Mouse (Mus musculus): ENCODE measurements around the gene Ccdc121. TPM values are rescaled to one million over a fixed set of nuclear protein-coding genes. Genes with fewer than 3 reads are reported as not detected.

The Ccdc121 gene
- polyA plus RNA-seq, 1 experiment from 2014 or later, result 0.36 TPM

DNA sequence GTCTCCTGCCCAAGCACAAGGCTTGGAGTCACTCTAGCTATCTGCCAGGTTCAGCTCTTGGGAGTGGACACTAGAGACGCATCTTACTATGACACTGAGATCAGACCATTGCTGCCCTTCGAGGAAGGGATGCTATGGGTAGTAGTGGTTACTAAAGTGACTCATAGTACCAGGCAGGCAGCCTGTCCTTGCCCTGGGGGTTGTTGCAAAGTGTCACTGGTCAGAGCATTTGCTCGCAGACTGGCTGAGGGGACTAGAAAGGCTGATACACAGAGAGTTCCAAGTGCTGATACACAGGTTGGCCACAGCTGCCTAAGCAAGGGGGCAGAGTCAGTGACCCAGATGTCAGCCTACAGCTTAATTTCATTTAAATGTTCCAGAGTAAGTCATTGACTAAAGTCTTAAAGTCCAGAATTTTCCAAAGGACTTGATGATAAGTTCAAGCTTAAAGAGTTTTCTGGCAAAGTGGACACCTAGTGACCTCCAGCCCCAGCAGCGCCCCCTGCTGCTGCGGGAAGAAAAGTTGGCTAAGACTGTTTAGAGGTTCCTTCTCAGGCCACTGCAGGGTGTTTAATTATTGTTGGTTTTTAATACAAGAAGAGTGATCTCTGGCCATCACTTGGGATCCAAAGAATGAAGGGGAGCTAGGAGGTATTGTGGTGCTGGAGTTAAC is 32.6 kb upstream of the Ccdc121 start:
- no peaks in the 10 kb centered on the region for H3K9me3 ChIP-seq (ENCODE audit: control insufficient read depth, low read length)
- H3K27me3 ChIP-seq (replicated peaks; ENCODE audit: control insufficient read depth, insufficient read depth, low read length), result peaks cover 4% of the 10 kb centered on the region; the same call in 1 of the 2 replicates
- H3K36me3 ChIP-seq (ENCODE audit: control insufficient read depth, insufficient read depth, low read length), result no peaks in the 10 kb centered on the region
- DNase-seq (ENCODE audit: low spot score), result no peak
- no peak overlapping the region for H3K4me3 ChIP-seq (ENCODE audit: low read depth, low read length)
- ATAC-seq (ENCODE audit: low read depth), result no peak
- H3K27ac ChIP-seq (replicated peaks; ENCODE audit: low read depth, low read length), result no peak overlapping the region
- 71% methylated on average over 5 of the region's 5 CpGs for WGBS
- no peak overlapping the region for H3K9ac ChIP-seq (ENCODE audit: low read depth, low read length)
- no peak overlapping the region for H3K4me2 ChIP-seq (ENCODE audit: low read depth, low read length)
- peaks cover 11% of the 10 kb centered on the region; the same call in 1 of the 2 replicates for H3K4me1 ChIP-seq (ENCODE audit: control insufficient read depth, insufficient read depth, low read length)

DNA sequence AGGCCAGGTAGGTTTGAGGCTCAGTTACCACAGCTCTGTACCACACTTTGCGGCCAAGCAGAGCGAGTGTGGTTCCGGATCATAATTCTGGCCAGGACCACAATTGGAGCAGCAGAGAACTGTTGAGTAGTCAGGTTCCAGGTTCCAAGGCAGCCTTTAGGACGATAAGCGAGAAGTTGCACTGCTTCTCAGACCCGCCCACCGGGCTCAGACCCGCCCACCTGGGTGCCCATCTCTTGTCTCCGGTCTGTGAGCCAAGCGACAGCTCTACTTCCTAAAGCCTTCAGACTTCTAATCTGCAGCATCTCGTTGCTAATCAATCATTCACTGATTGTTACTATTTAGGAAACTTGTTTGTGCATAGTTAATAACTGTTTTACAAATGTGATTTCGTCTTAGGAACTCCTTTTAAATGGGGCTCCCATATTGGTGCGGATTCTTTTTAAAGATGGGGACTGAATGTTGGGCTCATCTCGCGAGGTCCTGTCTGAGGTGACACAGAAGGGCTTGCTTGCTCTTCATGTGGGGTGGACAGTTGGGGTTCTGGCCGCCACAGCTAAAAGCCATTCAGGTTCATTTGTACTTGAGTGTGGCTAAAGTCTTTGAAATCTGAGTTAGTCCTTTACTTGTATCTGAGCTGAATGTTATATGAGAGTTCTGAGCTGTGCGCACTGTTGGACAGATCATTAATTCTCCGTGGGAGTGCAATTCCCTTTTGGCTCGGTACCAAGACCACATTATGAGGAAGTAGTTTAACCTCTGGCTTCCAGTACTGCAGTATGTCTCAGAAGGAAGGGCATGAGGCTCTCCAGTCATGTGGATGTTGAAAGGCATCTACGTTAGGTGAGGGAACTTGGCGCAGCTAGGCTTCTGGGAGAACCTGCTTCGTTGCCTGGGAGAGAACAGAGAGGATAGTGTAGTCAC is 28.9 kb upstream of the Ccdc121 start:
- ATAC-seq (ENCODE audit: low read depth) (peak; percentile 53; the same call in 1 of the 2 replicates), DNase-seq (ENCODE audit: low spot score) (peak; percentile 68)
- H3K27ac ChIP-seq (replicated peaks; ENCODE audit: low read depth, low read length), result no peak overlapping the region
- H3K36me3 ChIP-seq (ENCODE audit: control insufficient read depth, insufficient read depth, low read length), result no peaks in the 10 kb centered on the region
- H3K4me1 ChIP-seq (ENCODE audit: control insufficient read depth, insufficient read depth, low read length), result peaks cover 16% of the 10 kb centered on the region
- 60% methylated on average over 22 of the region's 22 CpGs for WGBS
- no peak overlapping the region for H3K9ac ChIP-seq (ENCODE audit: low read depth, low read length)
- H3K4me2 ChIP-seq (ENCODE audit: low read depth, low read length), result no peak overlapping the region
- H3K4me3 ChIP-seq (ENCODE audit: low read depth, low read length), result no peak overlapping the region
- H3K27me3 ChIP-seq (replicated peaks; ENCODE audit: control insufficient read depth, insufficient read depth, low read length), result peaks cover 3% of the 10 kb centered on the region; the same call in 1 of the 2 replicates
- no peaks in the 10 kb centered on the region for H3K9me3 ChIP-seq (ENCODE audit: control insufficient read depth, low read length)

DNA sequence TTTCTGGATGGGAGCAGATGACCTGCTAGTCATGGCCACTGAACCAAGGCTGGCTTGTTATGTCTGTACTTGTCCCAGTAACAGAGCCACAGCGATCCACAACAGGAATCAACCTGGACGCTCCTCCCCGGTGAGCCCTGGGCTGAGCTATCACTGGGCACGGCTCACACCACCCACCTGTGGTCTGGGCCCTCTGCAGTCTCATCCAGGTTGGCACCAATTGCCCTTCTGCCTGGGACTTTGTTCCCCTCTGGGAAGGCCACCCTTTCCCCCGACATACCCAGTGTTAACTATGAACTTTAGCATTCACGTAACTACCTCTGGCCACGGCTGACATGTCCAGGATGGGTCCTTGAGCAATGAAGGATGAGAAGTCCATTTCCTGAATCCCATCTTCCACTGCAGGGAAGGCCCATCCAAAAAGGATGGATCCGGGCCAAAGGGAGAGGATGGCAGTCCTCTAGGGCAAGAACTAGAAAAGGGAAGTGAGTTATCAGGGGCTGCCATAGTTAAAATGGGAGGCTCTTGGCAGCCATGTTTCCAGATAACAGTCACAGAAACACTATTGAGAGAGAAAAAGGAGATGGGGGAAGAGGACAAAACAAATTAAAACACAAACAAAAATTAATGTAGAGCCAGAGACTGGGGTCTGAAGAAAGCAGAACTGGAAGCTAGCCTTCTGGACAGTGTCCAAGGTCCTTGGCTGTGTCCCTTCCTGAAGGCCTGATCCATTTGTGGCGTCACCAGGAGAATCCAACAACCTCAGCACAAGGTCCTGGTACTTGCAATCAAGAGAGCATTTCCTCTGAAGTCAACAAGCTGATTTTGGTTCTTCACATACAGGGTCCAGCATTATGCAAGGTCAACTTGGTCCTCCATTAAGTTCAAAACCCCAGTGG is 26.6 kb upstream of the Ccdc121 start:
- 94% methylated on average over 7 of the region's 9 CpGs for WGBS
- Histone ChIP-seq H3K4me3 (ENCODE audit: low read depth, low read length) (no peak overlapping the region), H3K9me3 (ENCODE audit: control insufficient read depth, low read length) (no peaks in the 10 kb centered on the region), H3K4me2 (ENCODE audit: low read depth, low read length) (no peak overlapping the region), H3K9ac (ENCODE audit: low read depth, low read length) (no peak overlapping the region), H3K27me3 (replicated peaks; ENCODE audit: control insufficient read depth, insufficient read depth, low read length) (no peaks in the 10 kb centered on the region), H3K4me1 (ENCODE audit: control insufficient read depth, insufficient read depth, low read length) (peaks cover 28% of the 10 kb centered on the region), H3K36me3 (ENCODE audit: control insufficient read depth, insufficient read depth, low read length) (no peaks in the 10 kb centered on the region), H3K27ac (replicated peaks; ENCODE audit: low read depth, low read length) (no peak overlapping the region)
- DNase-seq (ENCODE audit: low spot score), result no peak
- ATAC-seq (ENCODE audit: low read depth), result no peak

DNA sequence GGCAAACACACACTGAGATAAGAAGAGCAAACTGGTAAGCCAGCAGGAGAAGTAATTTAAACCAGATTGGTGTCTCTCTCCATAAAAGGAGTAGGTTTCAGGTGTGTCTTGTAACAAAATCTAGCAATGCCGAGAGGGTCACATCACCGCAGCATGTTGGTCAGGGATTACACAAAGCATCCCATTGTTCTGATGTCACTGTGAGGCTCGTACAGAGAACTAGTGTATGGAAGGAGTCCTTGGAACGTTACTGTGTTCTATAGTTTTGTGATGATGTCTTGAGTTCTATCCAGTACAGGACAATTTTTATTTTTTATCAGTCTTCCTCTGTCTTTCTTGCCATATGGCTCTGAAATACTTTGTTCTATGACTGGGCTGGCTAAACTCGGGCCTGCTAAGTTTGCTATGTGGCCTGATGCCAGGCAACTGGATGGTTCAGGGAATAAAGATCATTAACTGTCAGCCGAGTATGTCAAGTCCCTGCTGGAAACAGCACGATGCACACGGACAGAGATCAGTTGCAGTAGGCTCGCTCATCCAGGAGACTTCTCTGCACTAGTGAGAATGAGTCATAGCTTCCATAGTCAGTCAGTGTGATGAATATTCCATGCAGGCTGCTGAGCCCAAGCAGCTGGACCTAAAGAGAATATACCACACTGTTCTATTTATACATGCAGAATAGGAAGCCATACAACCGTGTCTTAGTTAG is 24.1 kb upstream of the Ccdc121 start:
- H3K27me3 ChIP-seq (replicated peaks; ENCODE audit: control insufficient read depth, insufficient read depth, low read length), result no peaks in the 10 kb centered on the region
- peak overlapping the region; percentile 45; the same call in 1 of the 2 replicates for H3K9ac ChIP-seq (ENCODE audit: low read depth, low read length)
- H3K36me3 ChIP-seq (ENCODE audit: control insufficient read depth, insufficient read depth, low read length), result no peaks in the 10 kb centered on the region
- H3K4me2 ChIP-seq (ENCODE audit: low read depth, low read length), result no peak overlapping the region
- ATAC-seq (ENCODE audit: low read depth) (peak; percentile 75), DNase-seq (ENCODE audit: low spot score) (peak; percentile 86)
- WGBS, result 26% methylated on average over 10 of the region's 10 CpGs
- H3K4me1 ChIP-seq (ENCODE audit: control insufficient read depth, insufficient read depth, low read length), result peaks cover 22% of the 10 kb centered on the region
- peak overlapping the region; percentile 65; the same call in 1 of the 2 replicates for H3K27ac ChIP-seq (replicated peaks; ENCODE audit: low read depth, low read length)
- H3K9me3 ChIP-seq (ENCODE audit: control insufficient read depth, low read length), result no peaks in the 10 kb centered on the region
- no peak overlapping the region for H3K4me3 ChIP-seq (ENCODE audit: low read depth, low read length)

DNA sequence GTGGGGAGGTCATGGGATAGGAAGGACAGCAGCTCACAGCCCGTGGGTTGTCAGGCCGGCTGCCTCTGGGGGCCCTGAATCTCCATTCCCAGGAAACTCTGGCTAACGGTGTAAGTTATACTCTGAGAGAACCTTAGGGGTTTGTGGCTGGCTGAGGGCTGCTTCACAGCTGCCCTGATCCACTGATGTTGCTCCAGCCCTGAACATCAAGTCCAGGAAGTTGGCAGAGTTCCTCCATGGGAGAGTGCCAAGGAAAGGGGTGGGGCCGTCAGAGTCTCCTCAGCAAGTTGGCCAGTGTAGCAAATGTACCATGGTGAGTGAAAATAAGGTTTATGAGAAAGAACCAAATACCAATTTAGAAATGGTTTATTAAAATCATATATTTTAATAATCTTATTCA is 18.1 kb upstream of the Ccdc121 start:
- Histone ChIP-seq H3K9ac (ENCODE audit: low read depth, low read length) (no peak overlapping the region), H3K4me1 (ENCODE audit: control insufficient read depth, insufficient read depth, low read length) (peaks cover 15% of the 10 kb centered on the region), H3K4me2 (ENCODE audit: low read depth, low read length) (no peak overlapping the region), H3K27ac (replicated peaks; ENCODE audit: low read depth, low read length) (peak overlapping the region; percentile 81), H3K4me3 (ENCODE audit: low read depth, low read length) (no peak overlapping the region), H3K36me3 (ENCODE audit: control insufficient read depth, insufficient read depth, low read length) (no peaks in the 10 kb centered on the region), H3K9me3 (ENCODE audit: control insufficient read depth, low read length) (no peaks in the 10 kb centered on the region), H3K27me3 (replicated peaks; ENCODE audit: control insufficient read depth, insufficient read depth, low read length) (no peaks in the 10 kb centered on the region)
- DNase-seq (ENCODE audit: low spot score), result peak; percentile 91
- 25% methylated on average over 4 of the region's 4 CpGs for WGBS
- ATAC-seq (ENCODE audit: low read depth), result peak; percentile 82

DNA sequence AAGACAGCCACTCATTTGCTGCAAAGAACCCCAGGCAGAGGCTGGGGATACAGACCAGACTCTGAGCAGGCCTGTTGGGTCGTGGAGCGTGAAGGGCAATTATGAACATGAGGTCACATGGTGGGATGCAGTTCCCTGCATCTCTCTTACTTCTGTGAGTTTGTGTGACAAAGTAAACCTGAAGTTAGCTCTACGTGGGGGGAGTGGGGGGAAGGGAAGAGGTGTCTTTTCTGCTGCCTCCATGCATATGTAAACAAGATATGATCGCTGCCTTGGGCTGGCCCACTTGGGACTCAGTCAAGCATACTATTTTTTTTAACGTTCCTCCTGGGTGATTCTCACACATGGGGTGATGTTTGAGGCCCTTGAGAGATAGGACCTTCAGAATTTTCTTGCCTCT is 14.7 kb upstream of the Ccdc121 start:
- peaks cover 20% of the 10 kb centered on the region for H3K4me1 ChIP-seq (ENCODE audit: control insufficient read depth, insufficient read depth, low read length)
- H3K27me3 ChIP-seq (replicated peaks; ENCODE audit: control insufficient read depth, insufficient read depth, low read length), result no peaks in the 10 kb centered on the region
- H3K4me2 ChIP-seq (ENCODE audit: low read depth, low read length), result no peak overlapping the region
- DNase-seq (ENCODE audit: low spot score) (no peak), ATAC-seq (ENCODE audit: low read depth) (no peak)
- no peak overlapping the region for H3K4me3 ChIP-seq (ENCODE audit: low read depth, low read length)
- no peaks in the 10 kb centered on the region for H3K36me3 ChIP-seq (ENCODE audit: control insufficient read depth, insufficient read depth, low read length)
- WGBS, result 38% methylated on average over 5 of the region's 5 CpGs
- H3K27ac ChIP-seq (replicated peaks; ENCODE audit: low read depth, low read length), result no peak overlapping the region
- no peaks in the 10 kb centered on the region for H3K9me3 ChIP-seq (ENCODE audit: control insufficient read depth, low read length)
- H3K9ac ChIP-seq (ENCODE audit: low read depth, low read length), result no peak overlapping the region

DNA sequence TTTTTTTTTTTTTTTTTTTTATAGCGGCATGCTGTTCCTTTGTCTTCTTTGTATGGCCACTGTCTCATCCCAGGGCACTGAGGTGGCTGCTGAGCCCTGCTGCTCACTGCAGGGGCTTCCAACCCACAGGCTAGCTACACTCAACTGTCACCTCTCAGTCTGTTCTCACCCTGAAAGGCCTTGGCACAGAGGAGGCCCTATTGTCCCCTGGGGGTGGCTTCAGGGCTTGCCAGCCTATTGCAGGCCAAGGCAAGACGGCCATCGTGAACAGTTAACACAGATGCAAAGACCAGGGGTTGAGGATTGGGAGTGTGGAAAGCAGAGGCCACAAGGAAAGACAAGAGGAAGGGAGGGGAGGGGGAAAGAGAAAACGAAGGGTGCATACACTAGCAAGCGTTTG is 12.6 kb upstream of the Ccdc121 start:
- Histone ChIP-seq H3K4me1 (ENCODE audit: control insufficient read depth, insufficient read depth, low read length) (peaks cover 16% of the 10 kb centered on the region), H3K27me3 (replicated peaks; ENCODE audit: control insufficient read depth, insufficient read depth, low read length) (no peaks in the 10 kb centered on the region), H3K27ac (replicated peaks; ENCODE audit: low read depth, low read length) (no peak overlapping the region), H3K9me3 (ENCODE audit: control insufficient read depth, low read length) (no peaks in the 10 kb centered on the region), H3K36me3 (ENCODE audit: control insufficient read depth, insufficient read depth, low read length) (no peaks in the 10 kb centered on the region), H3K4me3 (ENCODE audit: low read depth, low read length) (no peak overlapping the region), H3K4me2 (ENCODE audit: low read depth, low read length) (no peak overlapping the region), H3K9ac (ENCODE audit: low read depth, low read length) (no peak overlapping the region)
- ATAC-seq (ENCODE audit: low read depth), result no peak
- no peak for DNase-seq (ENCODE audit: low spot score)
- 73% methylated on average over 5 of the region's 5 CpGs for WGBS
